Mouse (Mus musculus): Measurements from ENCODE around the gene Wdr70. TPM values are rescaled to one million over a fixed set of nuclear protein-coding genes. Genes with fewer than 3 reads are reported as not detected.
"Not testable (repeated sequence)": the region's sequence is repeated elsewhere in the genome, so short reads cannot be mapped to it uniquely, and the experiment has no call there.

The Wdr70 gene
- 10 to 100 TPM; 24.6 to 26.3 TPM for total RNA-seq (2021)
- long read RNA-seq, experiment 1, transcript Wdr70-203 (4 exons, 1,130 nt): minor isoform, 5 of 29 reads
- long read RNA-seq, experiment 1, transcript Wdr70-201 (18 exons, 2,126 nt): major isoform, 18 of 29 reads
- long read RNA-seq, experiment 1, partial matches to known transcripts: 0 of 29 reads
- long read RNA-seq, experiment 1, other reads (novel, unspliced or antisense): 5 of 29 reads
- long read RNA-seq, experiment 2, transcript Wdr70-203 (4 exons, 1,130 nt): major isoform, 16 of 37 reads
- long read RNA-seq, experiment 2, transcript Wdr70-201 (18 exons, 2,126 nt): minor isoform, 10 of 37 reads
- long read RNA-seq, experiment 2, partial matches to known transcripts: 2 of 37 reads
- long read RNA-seq, experiment 2, other reads (novel, unspliced or antisense): 9 of 37 reads

DNA sequence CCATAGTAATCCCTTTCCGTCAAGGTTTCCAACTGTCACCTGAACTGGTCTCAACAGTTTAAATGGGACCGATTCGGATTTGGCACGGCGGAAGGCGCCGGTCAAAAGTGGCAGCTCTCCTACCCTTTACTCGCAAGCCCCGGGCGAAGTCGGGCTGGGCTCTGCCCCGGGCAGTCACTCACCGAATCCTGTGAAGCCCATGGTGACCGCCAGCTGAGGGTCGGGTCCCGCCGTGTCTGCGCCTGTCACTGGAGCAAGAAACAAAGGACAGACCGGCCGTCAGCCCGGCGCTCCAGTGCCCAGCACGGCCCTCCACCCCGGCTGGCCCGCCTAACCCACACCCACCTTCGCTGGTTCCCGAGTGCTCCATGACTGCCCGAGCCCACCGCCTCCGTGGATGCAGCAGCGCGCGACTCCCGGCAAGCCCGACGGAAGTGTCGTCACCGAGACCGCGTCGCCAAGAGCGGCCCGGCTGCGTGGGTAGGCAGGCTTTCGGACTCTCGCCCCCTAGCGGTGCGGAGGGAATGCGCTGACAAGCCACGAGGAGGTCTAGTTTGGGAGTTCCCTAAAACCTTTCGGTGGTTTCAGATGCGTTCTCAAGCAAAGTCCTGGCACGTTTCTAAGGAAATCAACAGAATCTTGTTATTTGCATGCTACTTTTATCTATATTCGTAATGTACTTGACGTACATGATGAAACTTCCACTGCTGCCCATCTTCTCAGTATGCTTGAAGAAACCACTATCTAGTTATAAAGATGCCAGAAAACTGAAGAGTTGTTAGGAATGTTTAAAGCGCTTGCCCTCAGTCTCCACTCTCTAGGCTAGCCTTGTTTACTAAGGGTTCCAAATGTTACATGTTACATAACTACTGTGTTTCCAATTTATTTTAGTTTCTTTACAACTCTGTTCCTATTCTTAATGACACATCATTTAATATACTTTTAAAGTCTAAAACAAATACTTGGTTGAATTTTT is at the start of gene Wdr70:
TSS of gene Wdr70 (minus strand) at position 436 of the 976 bp plus-strand sequence.
- peak; percentile 99 for DNase-seq

DNA sequence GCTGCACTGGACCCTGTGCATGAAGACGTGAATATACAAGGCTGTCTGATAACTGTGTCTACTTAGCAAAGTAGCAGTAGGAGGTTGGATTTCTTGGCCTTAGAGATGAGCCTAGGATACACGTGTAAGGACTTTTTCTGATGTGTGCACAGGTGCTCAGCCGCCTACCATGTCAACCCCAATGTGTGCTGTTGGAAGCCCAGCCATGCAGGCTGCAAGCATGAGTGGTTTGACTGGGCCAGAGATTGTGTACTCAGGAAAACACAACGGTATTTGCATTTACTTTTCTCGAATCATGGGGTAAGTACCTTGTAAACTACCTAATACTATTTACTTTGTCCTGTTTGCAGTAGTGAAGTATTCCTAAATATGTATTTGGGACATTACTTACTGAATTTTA is 36.6 kb upstream of the Wdr70 start:
- DNase-seq: no peak

DNA sequence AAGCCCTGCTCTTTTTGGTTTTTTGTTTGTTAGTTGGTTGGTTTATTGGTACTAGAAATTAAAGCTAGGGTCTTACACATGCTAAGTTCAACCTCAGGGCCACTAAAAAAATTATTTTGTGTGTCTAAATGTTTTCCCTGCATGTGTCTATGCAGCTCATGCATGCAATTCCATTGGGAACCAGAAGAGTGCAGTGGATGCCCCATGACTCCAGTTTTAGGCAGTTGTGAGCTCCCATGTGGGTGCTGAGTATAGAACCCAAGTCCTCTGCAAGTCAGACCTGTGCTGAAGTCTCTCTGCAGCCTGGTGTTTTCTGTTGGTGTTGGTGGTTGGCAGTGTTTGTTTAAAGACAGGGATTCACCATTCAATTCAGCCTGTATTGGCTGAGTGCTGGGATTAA is 32.8 kb upstream of the Wdr70 start:
- DNase-seq: no peak

DNA sequence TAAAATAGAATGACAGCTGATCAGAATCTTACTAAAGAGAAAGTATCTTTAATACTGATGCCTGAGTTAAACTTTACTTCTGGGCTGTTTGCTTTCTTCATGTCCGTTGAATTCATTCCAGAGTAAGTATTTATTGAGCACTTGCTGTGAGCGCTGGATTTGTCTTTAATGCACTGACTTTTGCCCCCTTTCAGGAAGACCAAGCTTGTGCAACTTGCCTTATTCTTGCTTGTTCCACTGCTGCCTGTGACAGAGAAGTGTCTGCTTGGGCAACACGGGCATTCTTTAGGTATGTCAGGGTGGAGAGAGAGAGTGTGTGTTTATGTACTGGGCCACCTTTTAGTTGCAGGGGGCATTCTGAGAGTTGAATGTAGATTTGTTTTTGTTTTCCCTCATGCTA is 32.3 kb upstream of the Wdr70 start:
- no peak for DNase-seq

DNA sequence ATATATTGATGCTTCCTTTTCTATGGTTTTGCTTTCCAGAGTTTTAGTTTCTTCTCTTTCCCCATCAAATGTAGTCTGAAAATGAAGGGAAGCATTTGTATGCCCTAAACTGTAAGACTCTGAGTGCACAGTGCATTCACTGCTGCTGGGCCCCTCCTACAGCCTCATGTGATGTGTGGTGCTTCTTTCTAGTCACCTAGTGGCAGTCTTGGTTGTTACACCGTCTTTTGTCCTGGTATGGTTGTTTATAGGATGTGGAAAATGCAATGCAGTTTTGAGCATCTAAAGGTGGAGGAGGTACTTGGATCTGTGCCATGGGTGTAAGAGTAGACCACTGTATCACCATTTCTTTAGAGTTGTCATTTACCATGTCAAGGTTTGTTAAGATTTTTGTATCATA is 30.3 kb upstream of the Wdr70 start:
- no peak for DNase-seq

DNA sequence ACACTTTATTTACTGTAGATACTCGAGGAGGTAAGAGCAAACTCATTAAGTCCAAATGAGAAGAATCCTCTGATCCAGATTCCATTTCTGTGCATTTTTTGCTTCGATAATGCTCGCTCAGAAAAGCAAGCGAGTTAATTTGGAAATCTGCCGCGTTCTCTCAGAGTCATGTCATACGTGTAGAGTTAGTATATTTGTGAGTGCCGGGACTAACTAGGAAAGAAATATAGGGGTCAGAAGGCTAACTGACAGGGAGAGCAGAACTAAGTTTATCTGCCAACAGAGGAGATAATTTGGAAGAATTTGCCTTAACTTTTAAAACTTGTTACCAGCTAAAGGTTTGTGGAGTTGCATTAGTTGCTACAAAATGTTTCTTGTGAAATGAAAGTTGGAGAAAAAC is 10.8 kb upstream of the Wdr70 start:
- DNase-seq: no peak

DNA sequence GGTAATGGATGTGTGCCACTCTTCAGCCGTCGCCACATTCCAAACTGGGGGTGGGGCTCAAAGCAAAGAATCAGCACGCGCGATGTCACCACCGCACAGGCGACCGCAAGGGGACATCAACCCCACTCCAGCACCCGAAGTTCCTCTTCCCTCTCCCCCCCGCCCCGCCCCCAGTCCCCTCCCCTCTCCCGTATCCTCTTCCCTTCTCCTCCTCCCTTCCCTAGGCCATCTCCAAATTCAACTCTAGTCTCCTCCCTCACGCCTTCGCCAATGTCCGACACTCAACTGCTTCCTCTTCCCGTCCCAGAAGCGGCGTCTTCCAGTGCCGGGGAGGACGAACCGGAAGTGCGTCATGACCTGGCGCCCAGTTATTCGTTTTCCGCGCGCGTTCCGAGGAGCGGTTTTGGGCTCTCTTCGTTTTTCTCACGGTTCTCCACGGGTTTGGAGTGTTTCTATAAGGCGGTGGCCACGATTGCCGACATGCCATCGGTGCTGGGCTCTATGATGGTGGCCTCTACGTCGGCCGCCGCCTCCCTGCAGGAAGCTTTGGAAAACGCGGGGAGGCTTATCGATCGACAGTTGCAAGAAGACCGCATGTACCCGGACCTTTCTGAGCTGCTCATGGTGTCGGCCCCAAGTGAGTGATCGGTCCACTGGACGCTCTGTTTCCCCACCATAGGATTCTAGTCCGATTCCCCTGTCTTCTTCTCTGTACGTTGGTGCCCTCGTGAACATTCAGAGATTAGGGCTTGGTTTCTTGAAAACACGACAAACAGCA is 10.1 kb upstream of the Wdr70 start, which contains the start of gene Nup155:
TSS of gene Nup155 (plus strand) at position 308 of the 778 bp plus-strand sequence.
- DNase-seq: peak; percentile 93

DNA sequence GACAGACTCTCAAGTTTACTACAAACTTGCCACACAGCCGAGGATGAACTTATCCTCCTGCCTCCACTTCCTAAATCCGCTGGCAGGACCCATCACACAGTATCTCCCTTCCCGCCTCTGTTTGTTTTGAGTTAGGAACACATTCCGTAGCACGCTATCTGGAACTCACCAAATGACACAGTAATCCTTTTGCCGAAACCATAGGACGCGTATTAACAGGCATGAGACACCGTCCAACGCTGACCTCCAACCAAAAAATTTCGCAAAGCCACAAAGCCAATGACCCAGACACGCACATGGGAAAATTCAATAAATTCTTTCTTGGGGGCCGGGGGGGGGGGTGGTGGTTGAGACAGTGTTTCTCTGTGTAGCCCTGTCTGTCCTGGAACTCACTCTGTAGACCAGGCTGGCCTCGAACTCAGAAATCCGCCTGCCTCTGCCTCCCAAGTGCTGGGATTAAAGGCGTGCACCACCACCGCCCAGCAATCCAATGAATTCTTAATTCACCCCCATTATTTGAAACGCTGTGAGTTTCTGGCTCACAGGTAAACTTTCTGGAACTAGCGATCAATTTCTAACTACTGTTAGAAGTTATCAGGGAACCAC is 9.5 kb upstream of the Wdr70 start:
- no peak for DNase-seq

DNA sequence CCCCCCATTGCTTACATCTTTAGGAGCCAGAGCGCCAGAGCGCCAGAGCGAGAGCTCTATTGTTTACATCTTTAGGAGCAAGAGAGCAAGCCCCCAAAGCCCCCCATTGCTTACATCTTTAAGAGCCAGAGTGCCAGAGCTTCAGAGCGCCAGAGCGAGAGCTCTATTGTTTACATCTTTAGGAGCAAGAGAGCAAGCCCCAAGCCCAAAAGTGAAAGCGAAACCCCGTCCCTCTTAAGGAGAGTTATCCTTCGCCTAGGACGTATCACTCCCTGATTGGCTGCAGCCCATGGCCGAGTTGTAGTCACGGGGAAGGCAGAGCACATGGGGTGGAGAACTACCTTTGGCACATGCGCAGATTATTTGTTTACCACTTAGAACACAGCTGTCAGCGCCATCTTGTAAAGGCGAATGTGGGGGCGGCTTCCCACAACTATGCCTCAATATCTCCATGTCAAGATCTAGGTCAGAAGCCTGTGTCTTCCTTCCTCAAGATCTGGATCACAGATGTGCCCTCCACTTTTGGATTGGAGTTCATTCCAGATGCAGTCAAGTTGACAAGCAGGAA is 3.0 kb upstream of the Wdr70 start:
- not testable (repeated sequence) for DNase-seq

DNA sequence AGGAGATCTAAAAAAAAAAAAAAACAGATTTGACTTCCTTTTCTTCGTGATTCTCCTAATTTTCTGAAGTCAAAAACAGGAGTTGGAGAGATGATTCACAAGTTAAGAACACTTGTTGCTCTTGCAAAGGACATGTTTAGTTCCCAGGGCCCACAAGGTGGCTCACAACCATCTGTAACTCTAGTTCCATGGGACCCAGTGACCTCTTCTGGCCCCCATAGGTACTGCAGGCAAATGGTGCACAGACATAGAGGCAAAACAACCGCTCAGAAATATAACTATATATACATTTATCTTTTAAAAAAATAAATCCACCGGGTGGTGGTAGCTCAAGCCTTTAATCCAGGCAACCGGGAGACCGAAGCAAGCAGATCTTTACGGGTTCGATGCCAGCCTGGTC is 1.2 kb downstream of the Wdr70 start:
- peak; percentile 27 for DNase-seq

DNA sequence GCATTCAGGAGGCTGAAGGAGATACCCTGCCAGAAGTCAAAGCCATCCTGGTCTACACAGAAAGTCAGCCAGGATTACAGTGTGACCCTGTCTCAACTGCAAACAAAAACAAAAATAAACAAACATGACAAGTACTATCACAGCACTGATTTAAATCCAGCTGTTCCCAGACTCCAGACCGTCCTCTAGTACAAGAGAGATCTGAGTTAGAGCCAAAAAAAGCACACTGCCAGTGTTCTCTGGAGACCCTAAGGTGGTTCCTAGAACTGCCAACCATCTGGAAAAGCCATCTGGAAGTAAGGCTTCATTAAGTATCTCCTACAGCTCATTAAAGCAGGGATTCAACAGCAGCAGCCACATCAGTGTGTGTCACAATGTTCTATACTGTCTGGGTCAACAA is 6.3 kb downstream of the Wdr70 start:
- not testable (repeated sequence) for DNase-seq

DNA sequence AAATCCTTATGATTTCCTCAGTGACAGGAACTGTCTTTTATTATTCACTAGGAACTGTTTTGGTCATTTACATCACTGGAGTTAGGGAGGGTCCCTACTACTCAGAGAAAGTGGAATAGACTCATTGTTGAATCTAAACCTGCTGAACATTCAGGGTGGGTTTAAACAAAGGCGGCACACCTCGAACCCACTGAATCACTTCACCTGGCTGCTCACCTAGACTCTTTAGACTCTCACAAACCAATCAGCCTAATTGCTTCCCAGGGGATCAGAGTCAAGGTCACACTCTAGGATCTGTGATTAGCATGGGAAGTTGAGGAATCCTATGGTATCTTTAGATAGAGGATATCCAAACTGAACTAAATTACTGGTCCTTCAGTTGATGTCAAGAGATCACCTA is 8.3 kb downstream of the Wdr70 start:
- DNase-seq: no peak

DNA sequence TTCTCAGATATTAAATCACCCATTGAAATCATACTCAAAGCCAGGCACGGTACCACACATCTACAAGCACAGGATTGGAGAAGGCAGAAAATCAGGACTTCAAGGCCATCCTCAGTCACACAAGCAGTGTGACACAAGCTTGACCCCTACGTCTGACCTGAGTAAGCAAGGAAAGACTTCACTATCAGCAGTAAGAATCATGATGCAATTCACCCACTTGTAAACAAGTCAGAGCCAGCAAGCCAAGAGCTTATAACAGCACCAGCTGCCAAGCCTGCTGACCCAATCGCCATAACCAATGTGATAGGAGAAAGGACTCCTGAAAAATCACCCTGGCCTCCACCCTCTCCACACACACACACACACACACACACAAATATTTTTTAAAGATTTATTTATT is 10.3 kb downstream of the Wdr70 start:
- no peak for DNase-seq

DNA sequence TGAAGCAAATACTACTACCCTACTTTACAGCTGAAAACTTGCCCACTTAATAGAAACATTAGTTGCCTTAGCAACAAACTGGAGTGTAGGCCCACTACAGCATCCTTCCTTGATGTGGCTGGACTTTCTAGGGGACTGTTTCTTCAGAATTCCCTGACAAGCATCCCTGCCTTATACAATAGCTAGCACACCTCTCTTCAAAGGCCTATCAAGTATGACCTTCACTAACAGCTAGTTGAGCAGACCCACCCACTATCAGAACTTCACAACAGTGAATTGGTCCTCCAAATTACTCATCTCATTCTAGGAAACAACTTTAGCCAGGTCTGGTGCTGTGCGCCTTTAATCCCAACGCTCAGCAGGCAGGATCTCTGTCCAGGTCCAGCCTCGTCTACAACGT is 11.7 kb downstream of the Wdr70 start:
- DNase-seq: no peak

DNA sequence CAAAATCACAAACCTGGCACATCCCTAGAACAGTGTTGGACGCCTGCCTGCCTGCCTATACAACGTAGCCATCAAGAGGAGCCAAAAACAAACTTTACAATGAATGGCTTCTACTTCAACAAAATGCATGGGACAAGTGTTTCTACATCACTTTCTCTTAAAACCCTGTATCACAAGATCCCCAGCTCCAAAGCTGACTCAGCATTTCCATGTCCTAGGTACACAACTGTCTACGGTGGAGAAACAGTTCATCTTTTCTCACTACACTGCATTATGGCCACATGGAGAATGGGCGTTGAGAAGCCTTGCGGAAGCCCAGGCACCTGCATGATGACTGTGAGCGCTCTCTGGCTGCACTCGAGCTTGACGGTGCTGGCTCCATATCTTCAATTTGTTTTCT is 16.9 kb downstream of the Wdr70 start:
- DNase-seq: no peak

DNA sequence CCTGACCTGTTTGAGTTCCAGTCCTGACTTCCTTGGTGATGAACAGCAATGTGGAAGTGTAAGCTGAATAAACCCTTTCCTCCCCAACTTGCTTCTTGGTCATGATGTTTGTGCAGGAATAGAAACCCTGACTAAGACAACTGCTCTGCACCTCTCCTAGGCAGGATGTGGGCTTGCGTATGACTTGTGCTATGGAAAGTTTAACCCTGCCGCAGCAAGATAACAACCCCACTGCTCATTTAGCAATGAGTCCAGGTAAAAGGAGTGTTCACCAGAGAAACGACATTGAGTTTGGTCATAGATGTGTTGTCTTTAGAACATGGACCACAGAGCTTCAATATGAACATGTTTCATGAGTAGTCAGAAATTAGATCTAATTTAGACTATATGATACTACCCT is 25.9 kb downstream of the Wdr70 start:
- DNase-seq: not testable (repeated sequence)

DNA sequence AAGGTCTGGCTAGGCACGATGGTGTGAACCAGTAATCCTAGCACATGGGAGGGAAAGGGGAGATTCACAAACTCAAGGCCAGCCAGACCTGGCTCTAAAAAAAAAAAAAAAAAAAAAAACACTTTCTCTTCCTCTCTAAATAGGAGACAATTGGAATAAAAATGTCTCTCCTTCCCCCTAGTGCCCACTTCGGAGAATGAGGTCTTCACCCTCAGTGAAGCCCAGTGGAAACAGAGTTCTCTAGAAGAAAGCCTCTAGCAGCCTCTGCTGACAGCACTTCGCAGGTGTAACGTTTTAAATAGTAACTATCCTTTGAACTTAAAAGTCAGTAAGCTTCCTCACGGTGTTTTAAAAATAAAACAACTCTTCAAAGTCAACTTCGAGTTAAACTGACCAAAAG is 33.8 kb downstream of the Wdr70 start:
- no peak for DNase-seq

DNA sequence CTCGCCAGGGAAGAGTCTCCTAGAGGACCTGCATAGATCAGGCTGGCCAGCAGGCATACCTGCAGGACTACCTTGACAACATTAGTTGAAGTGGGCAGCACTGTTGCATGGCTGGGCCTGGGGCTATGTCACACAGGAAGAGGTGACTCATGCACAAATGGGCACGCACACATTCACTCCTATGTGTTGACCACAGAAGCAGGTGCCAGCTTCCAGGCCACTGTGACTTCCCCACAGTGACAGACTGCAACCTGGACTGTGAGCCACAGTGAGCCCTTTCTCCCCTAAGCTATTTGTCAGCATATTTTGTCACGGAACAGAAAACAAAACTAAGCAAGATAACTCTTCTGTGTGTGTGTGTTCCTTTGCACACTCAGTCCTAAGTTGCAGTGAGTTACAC is 47.8 kb downstream of the Wdr70 start:
- no peak for DNase-seq

DNA sequence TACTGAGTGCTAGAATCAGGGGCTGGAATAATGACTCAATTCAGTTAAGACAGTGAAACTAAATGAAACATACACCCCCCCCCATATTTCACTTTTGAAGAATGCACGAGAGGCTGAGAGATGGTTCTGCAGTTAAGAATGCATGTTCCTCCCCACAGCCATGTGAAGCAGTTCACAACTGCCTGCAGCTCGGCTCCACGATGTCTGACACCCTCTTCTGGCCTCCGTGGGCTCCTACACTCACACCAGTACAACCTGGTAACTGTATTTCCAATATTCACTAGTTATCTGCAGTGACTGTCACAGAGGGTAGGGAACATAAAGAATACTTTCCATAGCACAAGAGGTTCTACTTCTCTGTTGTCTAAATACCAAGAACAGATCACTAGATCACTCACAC is 59.2 kb downstream of the Wdr70 start:
- no peak for DNase-seq

DNA sequence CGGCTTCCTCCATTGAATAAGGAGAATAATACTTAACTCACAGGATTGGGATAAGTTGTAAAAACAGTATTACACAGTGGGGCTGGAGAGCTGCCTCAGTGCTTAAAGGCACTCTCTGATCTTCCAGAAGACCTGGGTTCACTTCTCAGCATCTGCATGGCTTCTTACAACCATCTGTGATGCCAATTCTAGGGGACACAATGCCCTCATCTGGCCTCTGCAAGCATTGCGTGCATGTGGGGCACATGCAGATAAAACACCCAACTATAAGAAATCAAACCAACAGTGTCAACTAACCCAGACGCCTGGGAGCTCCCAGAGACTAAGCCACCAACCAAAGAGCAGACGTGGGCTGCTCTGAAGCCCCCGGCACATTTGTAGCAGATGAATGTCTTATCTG is 60.6 kb downstream of the Wdr70 start:
- no peak for DNase-seq

DNA sequence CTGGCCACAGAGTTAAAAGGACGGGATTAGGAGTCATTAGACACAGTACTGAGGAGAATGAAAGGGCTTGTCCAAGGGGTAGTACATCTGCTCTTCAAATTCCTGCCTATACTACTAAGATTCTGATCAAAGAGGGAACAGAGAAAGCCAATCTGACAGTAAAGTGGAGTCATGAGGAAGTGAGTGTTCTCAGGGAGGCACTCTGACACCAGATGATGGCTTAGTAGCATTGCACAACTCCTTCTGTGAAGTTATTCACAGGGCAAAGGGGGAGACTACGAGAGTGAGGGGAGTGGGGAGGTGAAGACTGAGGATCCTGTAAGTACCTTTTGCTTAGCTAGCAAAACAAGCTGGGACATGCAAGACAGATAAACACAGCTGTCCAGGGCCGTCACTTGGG is 61.2 kb downstream of the Wdr70 start:
- DNase-seq: no peak

DNA sequence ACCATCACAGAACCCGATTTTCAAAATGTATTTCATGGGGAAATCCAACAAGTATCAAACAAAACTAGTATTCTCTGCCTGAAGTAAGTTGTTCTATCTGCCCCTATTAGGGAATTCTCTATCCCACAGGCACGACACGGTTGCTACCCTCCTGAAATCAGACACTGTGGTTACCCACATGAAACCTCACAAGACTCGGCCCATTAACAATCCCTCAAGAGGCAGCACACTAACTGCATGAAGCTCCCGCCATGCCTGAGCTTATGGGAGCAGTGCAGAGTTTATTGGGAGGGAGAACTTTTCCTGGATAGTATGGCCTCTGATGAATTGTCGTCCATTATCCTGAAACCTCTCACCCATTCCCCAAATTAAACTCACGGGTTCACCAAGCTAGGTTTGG is 67.8 kb downstream of the Wdr70 start:
- DNase-seq: no peak

Measured in gastrocnemius, postnatal 10 days (tissue).